Mouse (Mus musculus): ENCODE results near the gene Gfi1.

- TF ChIP-seq CTCF (IDR thresholded peaks at IDR 0.05; ENCODE audit: extremely low read depth, insufficient read depth, insufficient read length, insufficient replicate concordance) = no peak
- no peak for TF ChIP-seq POLR2A (IDR thresholded peaks at IDR 0.05; ENCODE audit: low read depth, low read length)
Observed at GRCm38 (mm10) chr5:107723541-107724511, 2.0 kb downstream of the Gfi1 start.
